Mouse (Mus musculus) neural tube, embryonic 12.5 days (tissue): ENCODE data around the gene Olfr1375. TPM values are rescaled to one million over a fixed set of nuclear protein-coding genes. Genes with fewer than 3 reads are reported as not detected.

ENCODE experiments used
- ATAC-seq: fragments of 200-750 bp; cut with Nextera tagmentation; 2 replicates; pipeline ENCODE4 v1.8.0; 2017; ENCODE audit warnings: low read depth, mild to moderate bottlenecking, moderate TSS enrichment, moderate library complexity; ENCODE audit not compliant: low FRiP score
- H3K27ac ChIP-seq: fragments of 300-500 bp; sonication (generic); 2 replicates; pipeline ENCODE4 v1.5.1; 2016
- H3K27me3 ChIP-seq: fragments of 300-500 bp; sonication (generic); replicated peaks from 2 replicates; pipeline ENCODE4 v1.6.1; 2016; ENCODE audit warnings: mild to moderate bottlenecking
- H3K36me3 ChIP-seq: fragments of 300-500 bp; sonication (generic); 2 replicates; pipeline ENCODE4 v1.6.1; 2016; ENCODE audit warnings: mild to moderate bottlenecking
- H3K4me1 ChIP-seq: fragments of 300-500 bp; sonication (generic); 2 replicates; pipeline ENCODE4 v1.6.1; 2016
- H3K4me2 ChIP-seq: fragments of 300-500 bp; sonication (generic); replicated peaks from 2 replicates; pipeline ENCODE4 v1.6.1; 2016; ENCODE audit warnings: mild to moderate bottlenecking
- H3K4me3 ChIP-seq: fragments of 300-500 bp; sonication (generic); 2 replicates; pipeline ENCODE4 v1.5.1; 2016
- H3K9ac ChIP-seq: fragments of 300-500 bp; sonication (generic); 2 replicates; pipeline ENCODE4 v1.6.1; 2016; ENCODE audit warnings: mild to moderate bottlenecking
- H3K9me3 ChIP-seq: fragments of 300-500 bp; sonication (generic); 2 replicates; pipeline ENCODE4 v1.6.1; 2016; ENCODE audit warnings: mild to moderate bottlenecking
- WGBS: fragments of 180-500 bp; shearing (Covaris S2); methylation state at CpG from one replicate; pipeline ENCODE4 v1.1.7; 2016; 5-methylcytosine and 5-hydroxymethylcytosine counted together
- polyA plus RNA-seq: library from polyadenylated mRNA; unstranded; fragments of >200 nt; fragmentation: Nextera tagmentation; extraction: Ambion mirVana; gene quantifications from 2 replicates; pipeline ENCODE4 v1.2.1, GENCODE M21; 2016

Olfr1375 gene
- polyA plus RNA-seq, 1 experiment from 2014 or later = not detected

- Histone ChIP-seq H3K4me2 (no peak overlapping the region), H3K9me3 (no peaks in the 10 kb centered on the region), H3K9ac (no peak overlapping the region), H3K4me3 (no peak overlapping the region), H3K4me1 (no peaks in the 10 kb centered on the region), H3K27ac (no peak overlapping the region), H3K36me3 (no peaks in the 10 kb centered on the region), H3K27me3 (no peaks in the 10 kb centered on the region)
- no peak for ATAC-seq
- WGBS = 51% methylated on average over 3 of the region's 3 CpGs
Observed at GRCm38 (mm10) chr11:51053230-51053629, 5.3 kb downstream of the Olfr1375 start.

DNA sequence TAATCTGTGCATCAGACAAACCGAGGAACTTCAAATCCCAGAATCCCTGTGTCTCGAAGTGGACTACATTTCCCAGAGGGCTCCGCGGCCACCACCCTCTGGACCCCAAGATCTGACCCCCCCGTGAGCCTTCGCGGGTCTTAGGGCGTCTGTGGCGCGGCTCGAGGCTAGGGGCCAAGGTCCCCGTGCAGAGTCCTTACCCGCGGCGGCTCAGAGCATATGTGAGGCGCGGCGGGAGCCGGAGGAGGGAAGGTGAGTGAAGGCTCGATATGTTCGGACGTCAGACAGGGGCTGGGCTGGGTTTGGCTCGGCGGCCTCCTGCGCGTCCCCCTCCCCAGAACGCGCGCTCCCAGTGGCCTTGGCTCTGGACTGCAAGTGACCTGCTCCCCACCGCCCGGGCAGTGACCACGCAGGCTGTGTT is 11.3 kb downstream of the Olfr1375 start, which contains the start of gene Zfp354a:
Gene Zfp354a, plus strand, starts transcription at position 107 of the 421 bp plus-strand sequence.
- H3K36me3 ChIP-seq = peaks cover 25% of the 10 kb centered on the region
- peak within 1 kb of the TSS; percentile 84 for H3K9ac ChIP-seq
- WGBS = under 1% methylated on average over 32 of the region's 32 CpGs
- no peaks in the 10 kb centered on the region for H3K27me3 ChIP-seq
- peak within 1 kb of the TSS; percentile 83 for H3K4me3 ChIP-seq
- peak within 1 kb of the TSS; percentile 86 for H3K4me2 ChIP-seq
- peak; percentile 94 for ATAC-seq
- H3K9me3 ChIP-seq = no peaks in the 10 kb centered on the region
- H3K4me1 ChIP-seq = peaks cover 8% of the 10 kb centered on the region
- H3K27ac ChIP-seq = no peak within 1 kb of the TSS

- 19% methylated on average over 14 of the region's 14 CpGs for WGBS
- Histone ChIP-seq H3K9me3 (no peaks in the 10 kb centered on the region), H3K36me3 (peaks cover 28% of the 10 kb centered on the region), H3K4me1 (peaks cover 8% of the 10 kb centered on the region), H3K27ac (no peak overlapping the region), H3K4me2 (peak overlapping the region; percentile 86), H3K27me3 (no peaks in the 10 kb centered on the region), H3K9ac (peak overlapping the region; percentile 84), H3K4me3 (peak overlapping the region; percentile 83)
- peak; percentile 43; the same call in 1 of the 2 replicates for ATAC-seq
Observed at GRCm38 (mm10) chr11:51059640-51060039, 11.7 kb downstream of the Olfr1375 start.

DNA sequence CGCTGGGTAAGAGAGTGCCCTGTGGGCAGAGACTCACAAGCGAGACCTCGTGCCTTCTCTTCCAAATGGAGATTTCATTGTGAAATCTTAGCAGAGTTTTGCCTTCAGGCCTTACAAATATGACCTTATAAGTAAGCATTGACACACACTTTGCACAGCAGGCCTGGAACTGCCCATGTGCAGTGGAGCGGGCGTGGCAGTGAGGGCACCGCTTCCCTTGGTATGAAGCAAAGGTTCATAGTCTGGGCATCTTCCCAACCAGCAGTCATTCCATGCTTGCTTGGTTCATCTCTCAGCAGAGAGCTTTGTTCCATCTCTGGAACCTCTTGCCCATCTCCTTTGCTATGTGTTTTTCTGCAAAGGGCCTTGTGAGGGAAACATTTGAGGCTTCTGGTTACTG is 13.1 kb downstream of the Olfr1375 start:
- ATAC-seq = no peak
- Histone ChIP-seq H3K9ac (no peak overlapping the region), H3K36me3 (peaks cover 38% of the 10 kb centered on the region)

GRCm38 (mm10) chr11:51063276-51063675 is 15.4 kb downstream of the Olfr1375 start:
- Histone ChIP-seq H3K27ac (no peak overlapping the region), H3K9me3 (no peaks in the 10 kb centered on the region), H3K4me1 (peaks cover 8% of the 10 kb centered on the region), H3K27me3 (no peaks in the 10 kb centered on the region), H3K4me2 (no peak overlapping the region), H3K4me3 (no peak overlapping the region), H3K9ac (no peak overlapping the region), H3K36me3 (peaks cover 56% of the 10 kb centered on the region)
- ATAC-seq = no peak
- WGBS = 93% methylated on average over 7 of the region's 7 CpGs

More for the DNA sequence above, 13.1 kb downstream of the Olfr1375 start:
- Histone ChIP-seq H3K27me3 (no peaks in the 10 kb centered on the region), H3K27ac (no peak overlapping the region), H3K4me2 (no peak overlapping the region), H3K4me3 (no peak overlapping the region), H3K4me1 (peaks cover 8% of the 10 kb centered on the region), H3K9me3 (no peaks in the 10 kb centered on the region)
- WGBS = 91% methylated on average over 6 of the region's 6 CpGs

- ATAC-seq = no peak
- Histone ChIP-seq H3K4me3 (no peak overlapping the region), H3K4me1 (peaks cover 8% of the 10 kb centered on the region), H3K27ac (no peak overlapping the region), H3K27me3 (no peaks in the 10 kb centered on the region), H3K36me3 (peaks cover 62% of the 10 kb centered on the region), H3K4me2 (no peak overlapping the region), H3K9ac (no peak overlapping the region), H3K9me3 (no peaks in the 10 kb centered on the region)
- 94% methylated on average over 8 of the region's 8 CpGs for WGBS
Observed at GRCm38 (mm10) chr11:51063841-51064240, 15.9 kb downstream of the Olfr1375 start.

- H3K4me1 ChIP-seq = no peaks in the 10 kb centered on the region
- H3K4me3 ChIP-seq = no peak overlapping the region
- no peak overlapping the region for H3K27ac ChIP-seq
- no peaks in the 10 kb centered on the region for H3K27me3 ChIP-seq
- 54% methylated on average over 7 of the region's 7 CpGs for WGBS
- no peak overlapping the region for H3K9ac ChIP-seq
- H3K4me2 ChIP-seq = no peak overlapping the region
- H3K36me3 ChIP-seq = no peaks in the 10 kb centered on the region
- ATAC-seq = no peak
- no peaks in the 10 kb centered on the region for H3K9me3 ChIP-seq
Observed at GRCm38 (mm10) chr11:51084527-51084926, 36.6 kb downstream of the Olfr1375 start.

- Histone ChIP-seq H3K27ac (no peak overlapping the region), H3K36me3 (no peaks in the 10 kb centered on the region), H3K27me3 (no peaks in the 10 kb centered on the region), H3K4me2 (no peak overlapping the region), H3K9ac (no peak overlapping the region), H3K4me3 (no peak overlapping the region), H3K9me3 (no peaks in the 10 kb centered on the region), H3K4me1 (no peaks in the 10 kb centered on the region)
- ATAC-seq = no peak
- WGBS = 69% methylated on average over 13 of the region's 13 CpGs
Observed at GRCm38 (mm10) chr11:51085269-51085668, 37.4 kb downstream of the Olfr1375 start.

Other genes with a start within 250 kb of the Olfr1375 start
- gene Zfp354c, start 220.4 kb upstream of the Olfr1375 start, polyA plus RNA-seq = 47.3 and 49.8 TPM in 2 replicates
- 1.1 and 1.5 TPM in 2 replicates for gene Zfp879, start 206.6 kb upstream of the Olfr1375 start, polyA plus RNA-seq
- 0.08 TPM in 1 of 2 replicates, not detected in the other for gene Grm6, start 197.4 kb upstream of the Olfr1375 start, polyA plus RNA-seq
- gene Zfp454, start 160.5 kb upstream of the Olfr1375 start, polyA plus RNA-seq = 12.3 and 14.7 TPM in 2 replicates
- 32.6 and 33.0 TPM in 2 replicates for gene Zfp2, start 131.9 kb upstream of the Olfr1375 start, polyA plus RNA-seq
- 2.0 and 2.5 TPM in 2 replicates for gene Zfp354b, start 116.5 kb upstream of the Olfr1375 start, polyA plus RNA-seq
- gene 4933414I15Rik, start 104.3 kb upstream of the Olfr1375 start, polyA plus RNA-seq = not detected in 2 replicates
- gene Prop1, start 94.3 kb upstream of the Olfr1375 start, polyA plus RNA-seq = not detected in 2 replicates
- not detected in 2 replicates for gene Olfr1378, start 81.6 kb upstream of the Olfr1375 start, polyA plus RNA-seq
- not detected in 2 replicates for gene Olfr1377, start 66.1 kb upstream of the Olfr1375 start, polyA plus RNA-seq
- gene Olfr51, start 44.5 kb upstream of the Olfr1375 start, polyA plus RNA-seq = not detected in 2 replicates
- gene Olfr54, start 33.9 kb upstream of the Olfr1375 start, polyA plus RNA-seq = not detected in 2 replicates
- gene Zfp354a, start 11.1 kb downstream of the Olfr1375 start, polyA plus RNA-seq = 10.1 and 10.9 TPM in 2 replicates
- gene Gm12569, start 172.4 kb downstream of the Olfr1375 start, polyA plus RNA-seq = not detected in 2 replicates
- 128 and 146 TPM in 2 replicates for gene Clk4, start 213.6 kb downstream of the Olfr1375 start, polyA plus RNA-seq
- 0.35 and 1.1 TPM in 2 replicates for gene BC049762, start 214.9 kb downstream of the Olfr1375 start, polyA plus RNA-seq
- gene Col23a1, start 241.8 kb downstream of the Olfr1375 start, polyA plus RNA-seq = 11.5 and 11.8 TPM in 2 replicates